Mouse (Mus musculus) spleen, adult 2 months (tissue): ENCODE measurements around the gene D10Wsu102e. TPM values are rescaled to one million over a fixed set of nuclear protein-coding genes. Genes with fewer than 3 reads are reported as not detected.
A peak's percentile ranks its signal among the peaks of the same experiment; 100 is the strongest.

Experiments
- DNase-seq, 2 experiments: peaks; one replicate each; pipeline versions ENCODE4 v3.0.0 to v3.0.0-alpha.2; 2012 to 2021; ENCODE audit warnings: low spot score in 2 of 2, low read depth in 1 of 2
- H3K27ac ChIP-seq: fragments of 200-500 bp; 2 replicates; pipeline ENCODE4 v1.5.1; 2012; ENCODE audit warnings: low read length, inconsistent platforms; ENCODE audit not compliant: insufficient read depth
- H3K27me3 ChIP-seq: fragments of 200-500 bp; 2 replicates; pipeline ENCODE4 v1.6.1; 2012; ENCODE audit warnings: mild to moderate bottlenecking, moderate library complexity, low read length, inconsistent platforms; ENCODE audit not compliant: control insufficient read depth, insufficient read depth
- H3K36me3 ChIP-seq: fragments of 200-500 bp; 2 replicates; pipeline ENCODE4 v1.6.1; 2012; ENCODE audit warnings: mild to moderate bottlenecking, low read length, inconsistent platforms; ENCODE audit not compliant: control insufficient read depth, insufficient read depth
- H3K4me1 ChIP-seq: fragments of 200-500 bp; 2 replicates; pipeline ENCODE4 v1.6.1; 2011; ENCODE audit warnings: inconsistent platforms; ENCODE audit not compliant: control insufficient read depth, insufficient read depth, insufficient read length
- H3K4me3 ChIP-seq: fragments of 200-500 bp; 2 replicates; pipeline ENCODE4 v1.5.1; 2011; ENCODE audit warnings: mild to moderate bottlenecking, inconsistent platforms; ENCODE audit not compliant: insufficient read depth, insufficient read length; ENCODE audit errors: extremely low read depth
- CTCF ChIP-seq: fragments of 200-500 bp; IDR thresholded peaks from 2 replicates; pipeline ENCODE4 v1.5.1; 2011; ENCODE audit warnings: mild to moderate bottlenecking, inconsistent platforms; ENCODE audit not compliant: insufficient read depth, insufficient read length, insufficient replicate concordance; ENCODE audit errors: extremely low read depth
- POLR2A ChIP-seq: fragments of 200-500 bp; IDR thresholded peaks from 2 replicates; pipeline ENCODE4 v1.6.1; 2011; ENCODE audit warnings: low read depth, low read length, inconsistent platforms
- WGBS: fragments of 180-500 bp; shearing (Covaris S2); methylation state at CpG from one replicate; pipeline ENCODE4 v1.1.7; 2018; 5-methylcytosine and 5-hydroxymethylcytosine counted together
- polyA plus RNA-seq: library from polyadenylated mRNA; depleted of rRNA; stranded (reverse); fragments of >200 nt; gene quantifications from 2 replicates; pipeline ENCODE4 v1.2.3, GENCODE M21; 2012

Gene D10Wsu102e
- polyA plus RNA-seq, 1 experiment: 0.29 TPM

GRCm38 (mm10) chr10:83448582-83448981 is 88.6 kb downstream of the D10Wsu102e start:
- TF ChIP-seq POLR2A: no peak
- no peak for TF ChIP-seq CTCF
- no peak overlapping the region for H3K27ac ChIP-seq
- WGBS: 90% methylated on average over 7 of the region's 7 CpGs
- no peaks in the 10 kb centered on the region for H3K27me3 ChIP-seq
- H3K4me3 ChIP-seq: no peak overlapping the region
- no peaks in the 10 kb centered on the region for H3K36me3 ChIP-seq
- no peaks in the 10 kb centered on the region for H3K4me1 ChIP-seq
- no peak for DNase-seq

GRCm38 (mm10) chr10:83457531-83457930 is 97.5 kb downstream of the D10Wsu102e start:
- WGBS: 73% methylated on average over 3 of the region's 3 CpGs
- Histone ChIP-seq H3K36me3 (no peaks in the 10 kb centered on the region), H3K4me3 (no peak overlapping the region), H3K4me1 (no peaks in the 10 kb centered on the region), H3K27ac (no peak overlapping the region), H3K27me3 (no peaks in the 10 kb centered on the region)
- DNase-seq: no peak
- TF ChIP-seq POLR2A: no peak
- no peak for TF ChIP-seq CTCF

GRCm38 (mm10) chr10:83475226-83475625 is 115.2 kb downstream of the D10Wsu102e start:
- H3K36me3 ChIP-seq: no peaks in the 10 kb centered on the region
- no peaks in the 10 kb centered on the region for H3K27me3 ChIP-seq
- no peak overlapping the region for H3K4me3 ChIP-seq
- DNase-seq: no peak
- no peaks in the 10 kb centered on the region for H3K4me1 ChIP-seq
- no peak overlapping the region for H3K27ac ChIP-seq
- TF ChIP-seq CTCF (no peak), POLR2A (no peak)
- WGBS: 95% methylated on average over 13 of the region's 13 CpGs

GRCm38 (mm10) chr10:83477286-83477685 is 117.3 kb downstream of the D10Wsu102e start:
- H3K27ac ChIP-seq: no peak overlapping the region
- no peaks in the 10 kb centered on the region for H3K27me3 ChIP-seq
- no peaks in the 10 kb centered on the region for H3K4me1 ChIP-seq
- DNase-seq: no peak
- TF ChIP-seq POLR2A (no peak), CTCF (no peak)
- no peaks in the 10 kb centered on the region for H3K36me3 ChIP-seq
- WGBS: 80% methylated on average over 5 of the region's 5 CpGs
- H3K4me3 ChIP-seq: no peak overlapping the region

- H3K27me3 ChIP-seq: no peaks in the 10 kb centered on the region
- 87% methylated on average over 6 of the region's 6 CpGs for WGBS
- no peak overlapping the region for H3K4me3 ChIP-seq
- TF ChIP-seq CTCF (no peak), POLR2A (no peak)
- H3K36me3 ChIP-seq: no peaks in the 10 kb centered on the region
- H3K4me1 ChIP-seq: no peaks in the 10 kb centered on the region
- DNase-seq: no peak
- H3K27ac ChIP-seq: no peak overlapping the region
Observed at GRCm38 (mm10) chr10:83490506-83490905, 130.5 kb downstream of the D10Wsu102e start.

GRCm38 (mm10) chr10:83497321-83497720 is 137.3 kb downstream of the D10Wsu102e start:
- Histone ChIP-seq H3K27me3 (no peaks in the 10 kb centered on the region), H3K4me1 (no peaks in the 10 kb centered on the region), H3K27ac (no peak overlapping the region), H3K36me3 (no peaks in the 10 kb centered on the region), H3K4me3 (no peak overlapping the region)
- WGBS: 89% methylated on average over 13 of the region's 13 CpGs
- TF ChIP-seq CTCF: no peak
- no peak for TF ChIP-seq POLR2A
- no peak for DNase-seq

- Histone ChIP-seq H3K27ac (no peak overlapping the region), H3K4me1 (no peaks in the 10 kb centered on the region), H3K27me3 (no peaks in the 10 kb centered on the region), H3K4me3 (no peak overlapping the region), H3K36me3 (no peaks in the 10 kb centered on the region)
- 39% methylated on average over 8 of the region's 8 CpGs for WGBS
- TF ChIP-seq POLR2A: no peak
- peak; percentile 25; the same call in 1 of the 2 replicates for TF ChIP-seq CTCF
- peak; percentile 32 to 40 for DNase-seq
Observed at GRCm38 (mm10) chr10:83508962-83509660, 149.1 kb downstream of the D10Wsu102e start.
